Mouse (Mus musculus): Measurements from ENCODE around the gene Wnt5b. TPM values are rescaled to one million over a fixed set of nuclear protein-coding genes. Genes with fewer than 3 reads are reported as not detected.

Wnt5b gene
- polyA plus RNA-seq, 1 experiment from 2014 or later = 14.1 TPM

DNA sequence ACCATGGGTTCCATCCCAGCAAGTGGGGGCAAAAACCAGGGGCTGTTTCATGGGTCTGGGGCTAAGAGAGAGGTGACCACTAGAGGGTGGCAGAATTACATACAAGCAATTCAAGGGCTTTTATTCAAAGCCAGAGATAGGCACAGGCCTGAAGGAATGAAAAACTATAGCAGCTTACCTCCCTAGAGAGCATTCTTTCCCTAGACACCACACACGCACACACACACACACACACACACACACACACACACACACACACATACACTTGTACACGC lies 76.4 kb downstream of the Wnt5b start:
- no peaks in the 10 kb centered on the region for H3K36me3 ChIP-seq
- H3K4me2 ChIP-seq = no peak overlapping the region
- H3K9me3 ChIP-seq = no peaks in the 10 kb centered on the region
- no peak overlapping the region for H3K27ac ChIP-seq
- no peaks in the 10 kb centered on the region for H3K27me3 ChIP-seq
- WGBS = 77% methylated on average over 2 of the region's 2 CpGs
- ATAC-seq (ENCODE audit: insufficient number of reproducible peaks, low FRiP score, low TSS enrichment, low read depth) = no peak
- H3K9ac ChIP-seq = no peak overlapping the region
- H3K4me3 ChIP-seq = no peak overlapping the region
- peaks cover 4% of the 10 kb centered on the region; the same call in 1 of the 2 replicates for H3K4me1 ChIP-seq

DNA sequence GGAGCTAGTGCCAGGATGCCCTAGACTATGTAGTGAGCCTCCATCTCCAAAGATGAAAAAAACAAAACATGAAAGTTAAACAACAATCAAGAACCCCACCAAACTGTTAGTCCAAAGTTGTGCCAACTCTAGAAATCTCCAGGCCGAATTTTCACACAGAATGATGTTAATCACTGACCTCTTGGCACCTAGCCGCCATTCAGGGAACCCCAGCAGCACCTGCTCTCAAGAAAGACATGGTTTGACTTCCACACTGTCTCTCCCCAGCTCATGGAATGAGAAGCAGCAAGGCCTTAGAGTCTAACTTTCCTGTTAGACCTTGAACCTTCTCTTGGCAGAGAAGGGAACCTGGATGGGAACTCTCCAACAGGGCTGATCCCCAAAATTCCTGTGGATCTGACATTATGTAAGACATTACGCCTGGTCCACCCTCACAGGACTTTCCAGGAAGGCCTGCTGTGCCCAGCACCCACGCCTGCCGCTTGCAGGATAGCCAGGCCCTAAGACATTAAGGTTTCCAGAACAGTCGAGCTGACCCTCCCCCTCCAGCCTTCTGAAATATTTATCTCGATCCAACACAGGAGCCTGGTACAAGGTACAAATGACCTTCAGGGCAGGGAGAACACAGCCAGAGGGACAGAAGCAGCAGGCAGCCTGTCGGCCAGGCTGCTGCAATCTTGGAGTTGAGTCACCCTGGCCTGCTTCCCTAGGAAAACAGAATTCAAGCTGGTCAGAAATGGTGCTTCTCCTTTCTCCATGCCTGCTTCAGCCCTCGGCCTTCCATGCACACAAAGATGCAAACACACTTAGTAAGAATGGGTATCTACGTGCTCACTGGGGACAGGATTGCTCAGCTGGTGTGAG lies 77.0 kb downstream of the Wnt5b start:
- 59% methylated on average over 10 of the region's 10 CpGs for WGBS
- Histone ChIP-seq H3K9ac (no peak overlapping the region), H3K9me3 (no peaks in the 10 kb centered on the region), H3K4me1 (peaks cover 2% of the 10 kb centered on the region; the same call in 1 of the 2 replicates), H3K27ac (no peak overlapping the region), H3K27me3 (no peaks in the 10 kb centered on the region), H3K4me3 (no peak overlapping the region), H3K4me2 (no peak overlapping the region), H3K36me3 (no peaks in the 10 kb centered on the region)
- ATAC-seq (ENCODE audit: insufficient number of reproducible peaks, low FRiP score, low TSS enrichment, low read depth) = no peak

DNA sequence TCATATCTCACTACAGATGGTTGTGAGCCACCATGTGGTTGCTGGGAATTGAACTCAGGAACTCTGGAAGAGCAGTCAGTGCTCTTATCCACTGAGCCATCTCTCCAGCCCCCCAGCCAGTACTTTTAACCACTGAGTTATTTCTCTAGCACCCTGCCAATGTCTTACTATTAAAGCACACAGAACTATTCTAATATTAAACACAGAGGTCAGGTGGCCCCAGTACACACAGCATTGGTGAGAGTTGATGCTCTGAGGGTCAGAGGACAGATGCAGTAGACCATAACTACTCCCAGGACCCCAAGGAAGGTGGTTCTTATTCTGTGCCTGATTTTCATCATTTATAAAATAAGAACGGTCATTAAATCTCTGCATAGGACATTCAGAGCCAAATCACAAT lies 78.0 kb downstream of the Wnt5b start:
- H3K27ac ChIP-seq = no peak overlapping the region
- H3K4me1 ChIP-seq = no peaks in the 10 kb centered on the region
- no peak overlapping the region for H3K4me3 ChIP-seq
- 81% methylated on average over 1 of the region's 1 CpGs for WGBS
- H3K9ac ChIP-seq = no peak overlapping the region
- ATAC-seq (ENCODE audit: insufficient number of reproducible peaks, low FRiP score, low TSS enrichment, low read depth) = no peak
- no peaks in the 10 kb centered on the region for H3K36me3 ChIP-seq
- H3K9me3 ChIP-seq = no peaks in the 10 kb centered on the region
- no peak overlapping the region for H3K4me2 ChIP-seq
- H3K27me3 ChIP-seq = no peaks in the 10 kb centered on the region

DNA sequence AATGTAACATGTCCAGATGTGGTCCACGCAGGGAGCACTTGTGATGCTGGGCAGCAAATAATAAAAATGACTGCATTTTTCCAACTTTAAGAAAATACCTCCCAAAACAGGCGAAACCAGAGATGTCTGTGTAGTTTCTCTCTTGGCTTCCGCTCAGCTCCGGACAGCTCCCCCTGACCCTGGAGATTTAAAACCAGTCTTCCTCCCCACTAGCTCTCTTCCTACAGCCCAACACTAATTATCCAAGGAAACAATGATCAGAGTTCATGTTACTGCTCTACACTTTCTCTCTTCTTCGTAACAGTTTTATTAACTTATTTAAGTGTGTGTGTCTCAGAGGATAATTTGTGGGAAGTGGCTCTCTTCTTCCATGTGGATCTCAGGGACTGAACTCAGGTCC lies 83.8 kb downstream of the Wnt5b start:
- 68% methylated on average over 5 of the region's 5 CpGs for WGBS
- Histone ChIP-seq H3K36me3 (no peaks in the 10 kb centered on the region), H3K4me1 (no peaks in the 10 kb centered on the region), H3K27ac (no peak overlapping the region), H3K4me3 (no peak overlapping the region), H3K4me2 (no peak overlapping the region), H3K9ac (no peak overlapping the region), H3K9me3 (no peaks in the 10 kb centered on the region), H3K27me3 (no peaks in the 10 kb centered on the region)
- ATAC-seq (ENCODE audit: insufficient number of reproducible peaks, low FRiP score, low TSS enrichment, low read depth) = no peak

DNA sequence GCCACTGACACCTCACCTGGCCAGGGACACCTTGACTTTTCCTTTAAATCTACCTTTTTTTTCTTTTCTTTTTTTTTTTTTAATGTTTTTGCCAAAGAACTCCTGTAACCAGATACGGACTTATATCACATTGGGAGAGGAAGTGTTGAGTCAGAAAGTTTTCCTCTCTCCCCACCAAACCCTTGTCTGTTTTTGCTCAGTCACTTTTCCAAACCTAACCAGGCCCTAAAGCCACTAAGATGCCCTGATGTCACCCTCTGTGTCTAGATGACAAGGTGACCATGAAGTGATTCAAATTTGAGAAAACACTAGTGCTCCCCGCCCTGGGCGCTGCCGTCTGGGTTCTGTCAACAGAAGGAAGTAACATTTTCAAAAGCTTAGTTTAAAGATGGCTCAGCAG lies 85.1 kb downstream of the Wnt5b start:
- Histone ChIP-seq H3K27me3 (no peaks in the 10 kb centered on the region), H3K27ac (no peak overlapping the region), H3K9me3 (no peaks in the 10 kb centered on the region), H3K4me2 (no peak overlapping the region), H3K4me3 (no peak overlapping the region), H3K9ac (no peak overlapping the region), H3K36me3 (no peaks in the 10 kb centered on the region), H3K4me1 (no peaks in the 10 kb centered on the region)
- WGBS = 72% methylated on average over 4 of the region's 4 CpGs
- no peak for ATAC-seq (ENCODE audit: insufficient number of reproducible peaks, low FRiP score, low TSS enrichment, low read depth)

DNA sequence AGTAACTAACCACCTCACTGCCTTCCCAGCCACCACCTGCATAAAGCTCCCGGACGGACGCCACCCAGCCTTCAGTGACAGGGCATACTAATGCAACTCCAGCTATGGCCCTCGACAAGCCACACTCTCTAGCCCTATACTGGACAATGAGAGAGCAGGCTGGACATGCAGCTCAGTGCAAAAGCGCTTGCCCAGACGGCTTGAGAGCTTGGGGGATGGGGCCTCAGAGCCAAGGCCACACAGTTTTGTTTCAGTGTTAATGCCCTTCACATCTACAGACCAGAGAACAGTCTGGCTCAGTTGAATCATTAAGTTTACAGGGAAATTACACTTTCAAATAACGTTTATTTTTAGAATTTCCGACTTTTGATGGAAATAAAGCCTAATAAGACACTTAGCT lies 86.0 kb downstream of the Wnt5b start:
- Histone ChIP-seq H3K4me3 (no peak overlapping the region), H3K4me1 (no peaks in the 10 kb centered on the region), H3K36me3 (no peaks in the 10 kb centered on the region), H3K4me2 (no peak overlapping the region), H3K27ac (no peak overlapping the region), H3K9ac (no peak overlapping the region), H3K27me3 (no peaks in the 10 kb centered on the region), H3K9me3 (no peaks in the 10 kb centered on the region)
- no peak for ATAC-seq (ENCODE audit: insufficient number of reproducible peaks, low FRiP score, low TSS enrichment, low read depth)
- 62% methylated on average over 8 of the region's 8 CpGs for WGBS

DNA sequence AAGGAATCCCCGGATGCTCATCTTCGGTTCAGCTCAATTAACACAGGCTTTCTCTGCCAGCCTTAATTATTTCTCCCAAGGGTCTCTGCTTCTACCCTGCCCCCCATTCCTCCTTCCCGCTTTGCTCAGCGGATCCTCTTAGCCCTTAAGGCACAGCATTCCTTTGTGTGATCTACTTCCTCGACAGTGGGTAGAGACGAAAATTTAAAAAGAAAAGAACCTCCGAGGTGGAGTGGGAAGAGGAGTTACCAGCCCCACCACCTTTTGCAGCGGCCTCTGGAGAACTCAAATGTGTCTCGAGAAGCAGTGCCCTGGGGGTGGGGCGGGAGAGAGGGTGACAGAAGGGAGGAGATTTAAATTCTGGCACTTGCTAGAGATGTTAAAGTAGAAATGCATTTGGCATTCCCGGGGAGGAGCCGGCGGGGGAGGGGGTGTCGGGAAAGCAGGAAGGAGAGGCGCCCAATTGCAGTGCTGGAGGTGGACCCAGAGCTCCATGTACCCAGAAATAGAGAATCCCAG lies 92.1 kb downstream of the Wnt5b start:
- peak overlapping the region; percentile 83 for H3K27ac ChIP-seq

DNA sequence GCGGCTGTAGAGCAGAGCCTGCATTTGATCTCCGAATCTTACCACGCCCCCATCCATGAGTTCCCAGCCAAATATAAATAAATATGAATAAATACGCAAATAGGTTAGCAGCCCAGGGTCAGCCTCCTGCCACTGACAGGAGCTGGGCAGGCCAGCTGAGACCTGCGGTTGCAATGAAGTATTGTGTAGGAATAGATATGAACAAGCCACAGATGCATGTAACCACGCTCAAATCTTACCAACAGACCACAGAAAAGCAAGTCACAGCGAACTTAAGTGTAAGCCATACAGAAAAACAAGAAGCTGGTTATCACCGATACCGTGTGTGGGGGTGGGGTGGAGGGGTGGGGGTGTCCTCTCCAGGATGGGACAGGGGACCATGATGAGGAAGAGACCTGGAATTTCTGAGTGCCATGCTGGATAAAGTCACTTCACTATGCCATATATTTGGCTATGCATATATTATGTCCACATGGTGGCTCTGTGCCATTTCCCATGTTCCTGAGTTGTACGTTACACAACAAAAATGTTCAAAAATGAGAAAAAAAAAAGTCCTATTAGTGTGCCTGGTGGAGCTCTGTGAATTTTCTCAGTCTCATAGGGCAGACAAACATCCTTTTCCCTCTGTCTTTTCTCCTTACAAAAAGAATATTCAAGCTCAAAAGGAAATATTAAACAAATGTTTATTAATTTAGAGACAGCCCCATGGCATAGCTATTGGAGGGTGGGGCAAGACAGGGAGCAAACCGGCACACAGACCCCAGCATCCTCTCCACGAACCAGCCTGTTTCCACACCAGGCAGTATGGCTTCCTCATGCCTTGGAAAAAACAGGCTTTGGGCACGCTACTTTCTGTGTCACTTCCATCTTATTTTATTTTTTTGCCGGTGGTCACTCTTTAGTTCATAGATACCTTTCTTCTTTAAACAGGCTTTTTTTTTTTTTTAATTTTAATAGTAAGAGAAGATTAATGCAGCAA lies 92.9 kb downstream of the Wnt5b start:
- H3K27ac ChIP-seq = peak overlapping the region; percentile 83; the same call in 1 of the 2 replicates
- H3K9ac ChIP-seq = no peak overlapping the region
- peaks cover 15% of the 10 kb centered on the region; the same call in 1 of the 2 replicates for H3K27me3 ChIP-seq
- H3K36me3 ChIP-seq = no peaks in the 10 kb centered on the region
- 33% methylated on average over 14 of the region's 14 CpGs for WGBS
- peak overlapping the region; percentile 35; the same call in 1 of the 2 replicates for H3K4me3 ChIP-seq
- H3K4me1 ChIP-seq = peaks cover 28% of the 10 kb centered on the region
- H3K9me3 ChIP-seq = no peaks in the 10 kb centered on the region
- ATAC-seq (ENCODE audit: insufficient number of reproducible peaks, low FRiP score, low TSS enrichment, low read depth) = no peak
- peak overlapping the region; percentile 65 for H3K4me2 ChIP-seq

More for the DNA sequence above, 92.1 kb downstream of the Wnt5b start:
- H3K4me1 ChIP-seq = peaks cover 28% of the 10 kb centered on the region
- peaks cover 15% of the 10 kb centered on the region; the same call in 1 of the 2 replicates for H3K27me3 ChIP-seq
- peak overlapping the region; percentile 65 for H3K4me2 ChIP-seq
- peak overlapping the region; percentile 23; the same call in 1 of the 2 replicates for H3K9ac ChIP-seq
- no peaks in the 10 kb centered on the region for H3K36me3 ChIP-seq
- ATAC-seq (ENCODE audit: insufficient number of reproducible peaks, low FRiP score, low TSS enrichment, low read depth) = no peak
- peak overlapping the region; percentile 35 for H3K4me3 ChIP-seq
- no peaks in the 10 kb centered on the region for H3K9me3 ChIP-seq
- 2% methylated on average over 15 of the region's 15 CpGs for WGBS

DNA sequence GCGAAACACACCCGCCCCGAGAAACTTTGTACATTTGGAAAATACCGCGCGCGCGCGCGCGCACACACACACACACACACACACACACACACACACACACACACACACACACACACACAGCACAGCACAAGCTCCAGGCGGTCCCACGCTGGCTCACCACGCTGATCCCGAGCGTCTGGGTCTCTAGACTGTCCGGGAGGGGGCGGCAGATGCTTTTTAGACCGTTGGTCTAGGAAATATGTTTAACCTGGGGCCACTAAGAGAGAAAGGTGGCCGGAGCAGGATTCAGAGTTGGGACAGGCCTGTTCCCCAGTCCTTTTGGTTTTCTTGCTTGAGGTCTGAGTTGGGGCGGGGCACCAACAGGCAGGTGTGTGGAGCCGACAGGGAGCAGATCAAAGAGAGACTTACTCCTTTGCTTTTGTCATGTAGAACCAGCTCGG lies 95.1 kb downstream of the Wnt5b start:
- Histone ChIP-seq H3K27ac (no peak overlapping the region), H3K4me2 (peak overlapping the region; percentile 62), H3K9ac (peak overlapping the region; percentile 28; the same call in 1 of the 2 replicates), H3K4me3 (peak overlapping the region; percentile 36), H3K36me3 (no peaks in the 10 kb centered on the region), H3K27me3 (peaks cover 15% of the 10 kb centered on the region; the same call in 1 of the 2 replicates), H3K9me3 (no peaks in the 10 kb centered on the region), H3K4me1 (peaks cover 28% of the 10 kb centered on the region)
- ATAC-seq (ENCODE audit: insufficient number of reproducible peaks, low FRiP score, low TSS enrichment, low read depth) = peak; percentile 56; the same call in 1 of the 2 replicates
- 3% methylated on average over 22 of the region's 23 CpGs for WGBS

DNA sequence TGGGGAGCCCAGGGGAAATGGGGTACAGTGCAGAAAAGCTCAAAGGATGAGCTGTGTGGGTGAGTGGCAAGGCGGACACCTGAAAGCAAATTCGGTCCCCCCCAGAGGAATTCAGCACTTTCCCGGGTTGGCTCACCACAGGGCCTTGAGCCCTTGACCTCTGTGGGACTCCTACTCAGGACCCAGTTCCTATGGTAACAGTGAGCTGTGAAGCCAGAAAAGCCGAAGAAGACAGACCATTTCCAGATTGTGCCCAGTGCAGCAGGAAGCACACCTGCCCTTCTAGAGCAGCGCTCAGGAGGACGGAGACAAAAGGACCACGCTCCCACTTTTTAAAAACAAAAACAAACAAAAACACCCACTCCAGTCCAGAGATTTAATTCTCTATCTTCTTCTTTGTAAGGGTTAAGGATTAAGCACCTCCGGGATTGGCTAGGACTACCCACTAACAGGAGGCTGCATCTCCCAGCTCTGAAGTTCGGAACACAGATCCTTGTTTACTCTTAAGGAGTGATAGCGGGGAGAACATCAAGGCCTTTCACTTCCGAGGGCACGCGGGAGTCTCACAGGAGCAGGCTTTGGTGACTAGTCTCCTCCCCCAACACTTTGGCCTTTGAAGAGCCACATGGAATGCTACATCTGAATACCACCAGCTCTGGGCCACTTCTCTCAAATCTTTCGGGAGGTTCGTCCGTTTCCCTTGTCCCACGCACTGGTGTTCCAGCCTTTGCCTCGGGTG lies 95.7 kb downstream of the Wnt5b start:
- no peak for ATAC-seq (ENCODE audit: insufficient number of reproducible peaks, low FRiP score, low TSS enrichment, low read depth)

More for the DNA sequence above, 95.7 kb downstream of the Wnt5b start:
- Histone ChIP-seq H3K36me3 (no peaks in the 10 kb centered on the region), H3K27me3 (peaks cover 15% of the 10 kb centered on the region; the same call in 1 of the 2 replicates), H3K4me2 (peak overlapping the region; percentile 62), H3K4me3 (peak overlapping the region; percentile 36), H3K27ac (no peak overlapping the region), H3K4me1 (peaks cover 29% of the 10 kb centered on the region), H3K9ac (peak overlapping the region; percentile 28; the same call in 1 of the 2 replicates), H3K9me3 (no peaks in the 10 kb centered on the region)
- 13% methylated on average over 18 of the region's 18 CpGs for WGBS

Measured in limb, embryonic 15.5 days (tissue).